Mouse (Mus musculus) MEL (cell line): ENCODE results near the gene Elp5. TPM values are rescaled to one million over a fixed set of nuclear protein-coding genes. Genes with fewer than 3 reads are reported as not detected.
A peak's percentile ranks its signal among the peaks of the same experiment; 100 is the strongest.

Source experiments
- DNase-seq: peaks from one replicate; pipeline ENCODE4 v3.0.0; 2011; ENCODE audit warnings: low read depth, low spot score
- H3K27ac ChIP-seq: 2 replicates; pipeline ENCODE4 v1.5.1; 2012; ENCODE audit warnings: low read depth, mild to moderate bottlenecking, control low read depth, low read length, moderate library complexity; ENCODE audit not compliant: control insufficient read depth
- H3K27me3 ChIP-seq, 2 experiments: fragments of 150-350 bp in 1 of 2; sonication (generic) in 1 of 2; 2 replicates each; pipeline ENCODE4 v1.6.1; 2012; ENCODE audit warnings: low read length in 2 of 2, mild to moderate bottlenecking in 2 of 2, improper control_type of control experiment in 1 of 2, moderate library complexity in 1 of 2; ENCODE audit not compliant: insufficient read depth in 2 of 2, control insufficient read depth in 1 of 2
- H3K36me3 ChIP-seq, 2 experiments: 2 replicates each; pipeline ENCODE4 v1.6.1; 2012 to 2014; ENCODE audit warnings: low read length in 2 of 2, improper control_type of control experiment in 1 of 2, inconsistent platforms in 1 of 2, mild to moderate bottlenecking in 1 of 2; ENCODE audit not compliant: insufficient read depth in 2 of 2, control insufficient read depth in 1 of 2
- H3K4me1 ChIP-seq, 2 experiments: fragments of 150-350 bp in 1 of 2; sonication (generic) in 1 of 2; 2 replicates each; pipeline ENCODE4 v1.6.1; 2012; ENCODE audit warnings: low read length in 2 of 2, improper control_type of control experiment in 1 of 2, mild to moderate bottlenecking in 1 of 2; ENCODE audit not compliant: insufficient read depth in 2 of 2, control insufficient read depth in 1 of 2
- H3K4me3 ChIP-seq, 2 experiments: fragments of 150-350 bp in 1 of 2; sonication (generic) in 1 of 2; 2 replicates each; pipeline ENCODE4 v1.5.1; 2012; ENCODE audit warnings: low read depth in 2 of 2, low read length in 2 of 2, mild to moderate bottlenecking in 2 of 2, moderate library complexity in 2 of 2, control low read depth in 1 of 2, improper control_type of control experiment in 1 of 2; ENCODE audit not compliant: control insufficient read depth in 1 of 2, insufficient read depth in 1 of 2
- H3K79me2 ChIP-seq: 2 replicates; pipeline ENCODE4 v1.6.1; 2012; ENCODE audit warnings: mild to moderate bottlenecking, low read length, moderate library complexity; ENCODE audit not compliant: control insufficient read depth, poor library complexity, insufficient read depth
- H3K9ac ChIP-seq: 2 replicates; pipeline ENCODE4 v1.6.1; 2012; ENCODE audit warnings: low read depth, mild to moderate bottlenecking, control low read depth, low read length, moderate library complexity; ENCODE audit not compliant: control insufficient read depth, poor library complexity, severe bottlenecking
- H3K9me3 ChIP-seq: fragments of 150-350 bp; sonication (generic); replicated peaks from 2 replicates; pipeline ENCODE4 v1.6.1; 2012; ENCODE audit warnings: mild to moderate bottlenecking, low read length, improper control_type of control experiment, moderate library complexity; ENCODE audit not compliant: insufficient read depth
- BHLHE40 ChIP-seq: IDR thresholded peaks from 2 replicates; pipeline ENCODE4 v1.6.1; 2012; ENCODE audit warnings: low read depth, mild to moderate bottlenecking, inconsistent platforms, low read length, improper control_type of control experiment, borderline replicate concordance
- CHD2 ChIP-seq: IDR thresholded peaks from 2 replicates; pipeline ENCODE4 v1.6.1; 2011; ENCODE audit warnings: low read length, improper control_type of control experiment
- ELF1 ChIP-seq: IDR thresholded peaks from 2 replicates; pipeline ENCODE4 v1.6.1; 2014; ENCODE audit warnings: low read depth, mild to moderate bottlenecking, inconsistent platforms, low read length, improper control_type of control experiment, moderate library complexity
- EP300 ChIP-seq, 2 experiments: IDR thresholded peaks; 2 replicates each; pipeline ENCODE4 v1.6.1; 2011; ENCODE audit warnings: improper control_type of control experiment in 2 of 2, low read length in 2 of 2, low read depth in 1 of 2, mild to moderate bottlenecking in 1 of 2
- ETS1 ChIP-seq: IDR thresholded peaks from 2 replicates; pipeline ENCODE4 v1.6.1; 2012; ENCODE audit warnings: low read depth, mild to moderate bottlenecking, inconsistent platforms, low read length, improper control_type of control experiment, moderate library complexity
- GABPA ChIP-seq: IDR thresholded peaks from 2 replicates; pipeline ENCODE4 v1.6.1; 2012; ENCODE audit warnings: low read depth, mild to moderate bottlenecking, inconsistent platforms, low read length, improper control_type of control experiment, moderate library complexity
- HCFC1 ChIP-seq: IDR thresholded peaks from 2 replicates; pipeline ENCODE4 v1.6.1; 2012; ENCODE audit warnings: low read depth, mild to moderate bottlenecking, inconsistent platforms, low read length, improper control_type of control experiment, moderate library complexity
- MAFK ChIP-seq: IDR thresholded peaks from 2 replicates; pipeline ENCODE4 v1.6.1; 2011; ENCODE audit warnings: low read depth, mild to moderate bottlenecking, low read length, improper control_type of control experiment, borderline replicate concordance
- MEF2A ChIP-seq: IDR thresholded peaks from 2 replicates; pipeline ENCODE4 v1.6.1; 2014; ENCODE audit warnings: low read depth, mild to moderate bottlenecking, inconsistent platforms, low read length, improper control_type of control experiment; ENCODE audit not compliant: poor library complexity, insufficient replicate concordance, severe bottlenecking; ENCODE audit errors: extremely low read depth
- MXI1 ChIP-seq: IDR thresholded peaks from 2 replicates; pipeline ENCODE4 v1.6.1; 2011; ENCODE audit warnings: mild to moderate bottlenecking, low read depth, low read length, improper control_type of control experiment
- MYB ChIP-seq: IDR thresholded peaks from 2 replicates; pipeline ENCODE4 v1.6.1; 2011; ENCODE audit warnings: mild to moderate bottlenecking, low read depth, low read length, improper control_type of control experiment
- MYC ChIP-seq: IDR thresholded peaks from 2 replicates; pipeline ENCODE4 v1.6.1; 2011; ENCODE audit warnings: low read depth, mild to moderate bottlenecking, low read length, improper control_type of control experiment, moderate library complexity
- NELFE ChIP-seq: IDR thresholded peaks from 2 replicates; pipeline ENCODE4 v1.6.1; 2011; ENCODE audit warnings: low read depth, low read length, improper control_type of control experiment
- NRF1 ChIP-seq: IDR thresholded peaks from 2 replicates; pipeline ENCODE4 v1.6.1; 2014; ENCODE audit warnings: low read depth, mild to moderate bottlenecking, inconsistent platforms, low read length, improper control_type of control experiment, moderate library complexity; ENCODE audit not compliant: poor library complexity, insufficient read depth, severe bottlenecking
- POLR2A ChIP-seq, 2 experiments: IDR thresholded peaks; 2 replicates each; pipeline ENCODE4 v1.6.1; 2011 to 2012; ENCODE audit warnings: low read length in 2 of 2, mild to moderate bottlenecking in 2 of 2, control low read depth in 1 of 2, improper control_type of control experiment in 1 of 2, low read depth in 1 of 2, moderate library complexity in 1 of 2; ENCODE audit not compliant: control insufficient read depth in 1 of 2, insufficient read depth in 1 of 2, poor library complexity in 1 of 2
- POLR2AphosphoS2 ChIP-seq: IDR thresholded peaks from 2 replicates; pipeline ENCODE4 v1.6.1; 2011; ENCODE audit warnings: low read length, improper control_type of control experiment
- POLR2AphosphoS5 ChIP-seq: IDR thresholded peaks from 2 replicates; pipeline ENCODE4 v1.6.1; 2012; ENCODE audit warnings: low read depth, borderline replicate concordance, mild to moderate bottlenecking, inconsistent platforms, low read length, moderate library complexity, mixed read lengths
- RAD21 ChIP-seq: IDR thresholded peaks from 2 replicates; pipeline ENCODE4 v1.6.1; 2011; ENCODE audit warnings: mild to moderate bottlenecking, low read depth, low read length, improper control_type of control experiment
- RCOR1 ChIP-seq: IDR thresholded peaks from 2 replicates; pipeline ENCODE4 v1.6.1; 2012; ENCODE audit warnings: low read depth, mild to moderate bottlenecking, inconsistent platforms, low read length, improper control_type of control experiment
- SIN3A ChIP-seq: IDR thresholded peaks from 2 replicates; pipeline ENCODE4 v1.6.1; 2012; ENCODE audit warnings: low read length, improper control_type of control experiment, inconsistent platforms
- SMC3 ChIP-seq: IDR thresholded peaks from 2 replicates; pipeline ENCODE4 v1.6.1; 2011; ENCODE audit warnings: low read depth, low read length, improper control_type of control experiment
- TAL1 ChIP-seq: IDR thresholded peaks from 2 replicates; pipeline ENCODE4 v1.6.1; 2012; ENCODE audit warnings: mild to moderate bottlenecking, inconsistent platforms, low read length, moderate library complexity, mixed read lengths
- TBP ChIP-seq: IDR thresholded peaks from 2 replicates; pipeline ENCODE4 v1.8.0; 2011; ENCODE audit warnings: low read depth, low read length, improper control_type of control experiment
- USF1 ChIP-seq: IDR thresholded peaks from 2 replicates; pipeline ENCODE4 v1.6.1; 2014; ENCODE audit warnings: low read depth, mild to moderate bottlenecking, inconsistent platforms, low read length, improper control_type of control experiment, moderate library complexity
- ZKSCAN1 ChIP-seq: IDR thresholded peaks from 2 replicates; pipeline ENCODE4 v1.6.1; 2012; ENCODE audit warnings: low read depth, mild to moderate bottlenecking, inconsistent platforms, low read length, improper control_type of control experiment, moderate library complexity
- ZMIZ1 ChIP-seq: IDR thresholded peaks from 2 replicates; pipeline ENCODE4 v1.6.1; 2012; ENCODE audit warnings: low read depth, mild to moderate bottlenecking, inconsistent platforms, low read length, improper control_type of control experiment, moderate library complexity
- ZNF384 ChIP-seq: IDR thresholded peaks from 2 replicates; pipeline ENCODE4 v1.6.1; 2012; ENCODE audit warnings: low read depth, mild to moderate bottlenecking, inconsistent platforms, low read length, improper control_type of control experiment
- polyA plus RNA-seq, 2 experiments: library from polyadenylated mRNA; stranded (reverse) in 1 of 2; unstranded in 1 of 2; fragments of >175 nt in 1 of 2; fragments of >200 nt in 1 of 2; gene quantifications; 2 replicates each; pipeline versions ENCODE4 v1.2.1 to v1.2.4; 2012; ENCODE audit warnings: low replicate concordance in 2 of 2, low read depth in 1 of 2; ENCODE audit not compliant: insufficient read length in 2 of 2, insufficient read depth in 1 of 2, missing spikeins in 1 of 2
- total RNA-seq: library from RNA; depleted of rRNA; stranded (reverse); fragments of 300-350 nt; gene quantifications from 2 replicates; pipeline ENCODE4 v1.2.3, GENCODE M21; 2012

Elp5 gene
- total and polyA plus RNA-seq, 3 experiments = 189 to 222 TPM; not detected in 1

GRCm38 (mm10) chr11:69966860-69967517 lies 15.3 kb downstream of the Elp5 start:
- Histone ChIP-seq H3K4me3 (peak overlapping the region; percentile 26 to 31; a peak in 3 of 4 replicates), H3K36me3 (peaks cover 4 to 9% of the 10 kb centered on the region in 2 experiments), H3K9ac (peak overlapping the region; percentile 45), H3K79me2 (no peaks in the 10 kb centered on the region), H3K27ac (no peak overlapping the region), H3K4me1 (peaks cover 0 to 5% of the 10 kb centered on the region in 2 experiments; a peak in 2 of 4 replicates), H3K27me3 (no peaks in the 10 kb centered on the region), H3K9me3 (no peaks in the 10 kb centered on the region)
- DNase-seq = no peak
- TF ChIP-seq POLR2A (IDR thresholded peaks at IDR 0.05; ENCODE audit: control insufficient read depth in 1 of 2, insufficient read depth in 1 of 2, low read depth in 1 of 2, low read length in 2 of 2, poor library complexity in 1 of 2) (no peak), POLR2AphosphoS2 (peak; percentile 77), HCFC1 (0 out of 2 replicates have a peak, but pooled peaks have one; percentile 8)

GRCm38 (mm10) chr11:69966006-69966859 lies 16.1 kb downstream of the Elp5 start:
- Histone ChIP-seq H3K79me2 (no peaks in the 10 kb centered on the region), H3K36me3 (peaks cover 4 to 6% of the 10 kb centered on the region in 2 experiments), H3K4me1 (peaks cover 0 to 10% of the 10 kb centered on the region in 2 experiments; a peak in 3 of 4 replicates), H3K27ac (no peak overlapping the region), H3K27me3 (no peaks in the 10 kb centered on the region), H3K9me3 (no peaks in the 10 kb centered on the region), H3K4me3 (peak overlapping the region; percentile 26 to 31; a peak in 3 of 4 replicates), H3K9ac (peak overlapping the region; percentile 45)
- peak; percentile 62 for DNase-seq
- TF ChIP-seq ZNF384 = no peak
- TF ChIP-seq RCOR1 = peak; percentile 54; the same call in 1 of the 2 replicates
- no peak for TF ChIP-seq GABPA
- no peak for TF ChIP-seq MYB
- no peak for TF ChIP-seq POLR2AphosphoS2
- no peak for TF ChIP-seq SMC3
- 0 out of 2 replicates have a peak, but pooled peaks have one; percentile 71 for TF ChIP-seq POLR2AphosphoS5
- no peak for TF ChIP-seq NRF1
- TF ChIP-seq TBP = no peak
- TF ChIP-seq RAD21 = no peak
- no peak for TF ChIP-seq ZKSCAN1
- 0 out of 2 replicates have a peak, but pooled peaks have one; percentile 15 for TF ChIP-seq BHLHE40
- no peak for TF ChIP-seq MYC
- TF ChIP-seq SIN3A = no peak
- TF ChIP-seq CHD2 = no peak
- TF ChIP-seq POLR2A (IDR thresholded peaks at IDR 0.05; ENCODE audit: control insufficient read depth in 1 of 2, insufficient read depth in 1 of 2, low read depth in 1 of 2, low read length in 2 of 2, poor library complexity in 1 of 2) = no peak
- peak in 1 of 2 experiments; percentile 56; a peak in 2 of 4 replicates for TF ChIP-seq EP300 (IDR thresholded peaks at IDR 0.05; ENCODE audit: low read depth in 1 of 2, low read length in 2 of 2)
- no peak for TF ChIP-seq USF1
- no peak for TF ChIP-seq ELF1
- TF ChIP-seq MEF2A = no peak
- TF ChIP-seq MXI1 = no peak
- no peak for TF ChIP-seq TAL1
- no peak for TF ChIP-seq ZMIZ1
- no peak for TF ChIP-seq MAFK
- no peak for TF ChIP-seq NELFE
- no peak for TF ChIP-seq ETS1
- 0 out of 2 replicates have a peak, but pooled peaks have one; percentile 0 for TF ChIP-seq HCFC1
